Comparison of ENCODE assay signal across 8 mouse cellular contexts in genomic region chr2:164910360-164911061, GRCm38 (mm10). TPM values are rescaled to one million over a fixed set of nuclear protein-coding genes. Genes with fewer than 3 reads are reported as not detected.
A peak's percentile ranks its signal among the peaks of the same experiment; 100 is the strongest.
DNase-seq lines count a peak whose midpoint lies in the region; ATAC-seq and TF ChIP-seq lines count a peak whose summit lies in the region.

No protein-coding gene starts in this region.

- peaks cover 14% of the 10 kb centered on the region for H3K4me1 ChIP-seq in kidney, embryonic 14.5 days (ENCODE audit: control insufficient read depth, insufficient read depth, low read length)
- H3K4me1 ChIP-seq in bone marrow macrophage, adult 2 months (ENCODE audit: control insufficient read depth, insufficient read depth, low read length): peaks cover 22% of the 10 kb centered on the region
- peaks cover 14% of the 10 kb centered on the region for H3K4me1 ChIP-seq in forebrain, embryonic 14.5 days (ENCODE audit: control insufficient read depth, insufficient read depth, low read length)
- peaks cover 12% of the 10 kb centered on the region for H3K4me1 ChIP-seq in liver, adult 2 months (ENCODE audit: control insufficient read depth, insufficient read depth, low read length)
- H3K4me1 ChIP-seq in stomach, embryonic 16.5 days (ENCODE audit: control insufficient read depth, insufficient read depth, low read length): peaks cover 19% of the 10 kb centered on the region

- no peak for TF ChIP-seq POLR2A in bone marrow macrophage, adult 2 months (IDR thresholded peaks at IDR 0.05; ENCODE audit: borderline replicate concordance, low read depth, low read length)
- no peak for TF ChIP-seq POLR2A in liver, adult 2 months (IDR thresholded peaks at IDR 0.05; ENCODE audit: extremely low read depth, insufficient read depth, low read length)

- whole genome bisulfite sequencing in kidney, embryonic 14.5 days: 5% methylated on average over 37 of the region's 37 CpGs
- WGBS in forebrain, embryonic 14.5 days: 5% methylated on average over 37 of the region's 37 CpGs
- 3% methylated on average over 37 of the region's 37 CpGs for WGBS in liver, adult 2 months
- WGBS in stomach, embryonic 16.5 days: 5% methylated on average over 37 of the region's 37 CpGs

- peak overlapping the region; percentile 81 for H3K4me2 ChIP-seq in kidney, embryonic 14.5 days (replicated peaks; ENCODE audit: low read depth, low read length)
- peak overlapping the region; percentile 87 for H3K4me2 ChIP-seq in forebrain, embryonic 14.5 days (ENCODE audit: low read length)
- H3K4me2 ChIP-seq in stomach, embryonic 16.5 days (ENCODE audit: low read depth, low read length): peak overlapping the region; percentile 74

- no peak for ATAC-seq in kidney, embryonic 14.5 days (ENCODE audit: low FRiP score, low TSS enrichment)
- peak; percentile 9 for ATAC-seq in forebrain, embryonic 14.5 days
- ATAC-seq in stomach, embryonic 16.5 days (ENCODE audit: insufficient read depth, low FRiP score): peak; percentile 1; the same call in 1 of the 2 replicates

- H3K27ac ChIP-seq in kidney, embryonic 14.5 days (ENCODE audit: low read depth, low read length): peak overlapping the region; percentile 95
- peak overlapping the region; percentile 55 for H3K27ac ChIP-seq in bone marrow macrophage, adult 2 months (ENCODE audit: insufficient read depth, low read depth, low read length)
- H3K27ac ChIP-seq in forebrain, embryonic 14.5 days (ENCODE audit: low read depth, low read length): peak overlapping the region; percentile 99
- peak overlapping the region; percentile 61 for H3K27ac ChIP-seq in liver, adult 2 months (replicated peaks; ENCODE audit: insufficient read depth, low read depth, low read length)
- peak overlapping the region; percentile 99 for H3K27ac ChIP-seq in stomach, embryonic 16.5 days (ENCODE audit: low read length)

- DNase-seq in kidney, postnatal 36 days: no peak
- DNase-seq in forebrain, embryonic 14.5 days (ENCODE audit: low spot score): no peak
- no peak for DNase-seq in liver, adult 2 months (ENCODE audit: extremely low read depth, low read depth, low spot score)
- no peak for DNase-seq in right cerebral cortex, postnatal 14 days
- DNase-seq in right cerebral cortex, adult 2 months (ENCODE audit: low spot score in 2 of 2): no peak

- peaks cover 6% of the 10 kb centered on the region for H3K9me3 ChIP-seq in kidney, embryonic 14.5 days (ENCODE audit: control insufficient read depth, low read length)
- H3K9me3 ChIP-seq in forebrain, embryonic 14.5 days (replicated peaks; ENCODE audit: control insufficient read depth, low read length): 0 out of 2 replicates have a peak, but pooled peaks cover 4% of the 10 kb centered on the region
- 0 out of 2 replicates have a peak, but pooled peaks cover 4% of the 10 kb centered on the region for H3K9me3 ChIP-seq in stomach, embryonic 16.5 days (replicated peaks; ENCODE audit: control insufficient read depth, low read length)

- H3K9ac ChIP-seq in kidney, embryonic 14.5 days (ENCODE audit: low read depth, low read length): peak overlapping the region; percentile 96
- H3K9ac ChIP-seq in forebrain, embryonic 14.5 days (ENCODE audit: low read length): peak overlapping the region; percentile 96
- peak overlapping the region; percentile 94 for H3K9ac ChIP-seq in liver, adult 2 months (ENCODE audit: low read depth, low read length)
- peak overlapping the region; percentile 91 for H3K9ac ChIP-seq in stomach, embryonic 16.5 days (ENCODE audit: low read length)

- H3K36me3 ChIP-seq in kidney, embryonic 14.5 days (ENCODE audit: control insufficient read depth, insufficient read depth, low read length): peaks cover 39% of the 10 kb centered on the region
- H3K36me3 ChIP-seq in forebrain, embryonic 14.5 days (ENCODE audit: control insufficient read depth, insufficient read depth, low read length): peaks cover 42% of the 10 kb centered on the region
- peaks cover 25% of the 10 kb centered on the region for H3K36me3 ChIP-seq in liver, adult 2 months (ENCODE audit: control insufficient read depth, insufficient read depth, low read length)
- peaks cover 35% of the 10 kb centered on the region for H3K36me3 ChIP-seq in stomach, embryonic 16.5 days (ENCODE audit: control insufficient read depth, insufficient read depth, low read length)

- no peak for TF ChIP-seq CTCF in bone marrow macrophage, adult 2 months (IDR thresholded peaks at IDR 0.05; ENCODE audit: low read depth, low read length)
- no peak for TF ChIP-seq CTCF in liver, adult 2 months (IDR thresholded peaks at IDR 0.05; ENCODE audit: low read depth, low read length)

- no peaks in the 10 kb centered on the region for H3K27me3 ChIP-seq in kidney, embryonic 14.5 days (ENCODE audit: control insufficient read depth, insufficient read depth, low read length)
- H3K27me3 ChIP-seq in forebrain, embryonic 14.5 days (replicated peaks; ENCODE audit: control insufficient read depth, insufficient read depth, low read length): no peaks in the 10 kb centered on the region
- H3K27me3 ChIP-seq in liver, adult 2 months (ENCODE audit: control insufficient read depth, insufficient read depth, low read length): no peaks in the 10 kb centered on the region
- H3K27me3 ChIP-seq in stomach, embryonic 16.5 days (ENCODE audit: control insufficient read depth, insufficient read depth, low read length): no peaks in the 10 kb centered on the region

- peaks cover 5% of the 10 kb centered on the region; the same call in 1 of the 2 replicates for H3K79me2 ChIP-seq in liver, adult 2 months (ENCODE audit: control insufficient read depth, insufficient read depth, low read length)

- peak overlapping the region; percentile 83 for H3K4me3 ChIP-seq in kidney, embryonic 14.5 days (ENCODE audit: low read length)
- peak overlapping the region; percentile 95 for H3K4me3 ChIP-seq in bone marrow macrophage, adult 2 months (ENCODE audit: insufficient read depth, low read length)
- H3K4me3 ChIP-seq in forebrain, embryonic 14.5 days (ENCODE audit: low read depth, low read length): peak overlapping the region; percentile 81
- peak overlapping the region; percentile 74 for H3K4me3 ChIP-seq in liver, adult 2 months (ENCODE audit: insufficient read depth, low read depth, low read length)
- peak overlapping the region; percentile 71 for H3K4me3 ChIP-seq in stomach, embryonic 16.5 days (replicated peaks; ENCODE audit: low read length)

RNA-seq across cellular contexts. Expression of gene Zfp335, which starts 1.0 kb away (rescaled TPM):
- polyA plus RNA-seq in kidney, embryonic 14.5 days (2014; fragmentation: Nextera tagmentation; extraction: Ambion mirVana): 10.7 and 13.8 TPM in 2 replicates
- 14.0 and 14.5 TPM in 2 replicates for polyA plus RNA-seq in bone marrow macrophage, adult 2 months (2012; ENCODE audit: insufficient read depth, insufficient read length, missing spikeins)
- 8.9 and 13.4 TPM in 2 replicates for polyA plus RNA-seq in forebrain, embryonic 14.5 days (2014; fragmentation: Nextera tagmentation; extraction: Ambion mirVana)
- total RNA-seq in liver, adult 2 months (2014; rRNA removed): 2.4 and 4.0 TPM in 2 replicates
- 13.5 and 18.9 TPM in 2 replicates for polyA plus RNA-seq in liver, adult 2 months (2012; rRNA removed)
- 11.3 and 12.4 TPM in 2 replicates for polyA plus RNA-seq in stomach, embryonic 16.5 days (2015; fragmentation: Nextera tagmentation; extraction: Ambion mirVana)

RNA-seq across cellular contexts. Expression of gene Mmp9, which starts 30.1 kb away (rescaled TPM):
- polyA plus RNA-seq in kidney, embryonic 14.5 days (2014; fragmentation: Nextera tagmentation; extraction: Ambion mirVana): 0.76 and 1.4 TPM in 2 replicates
- polyA plus RNA-seq in bone marrow macrophage, adult 2 months (2012; ENCODE audit: insufficient read depth, insufficient read length, missing spikeins): 0.70 and 1.4 TPM in 2 replicates
- 12.8 and 15.5 TPM in 2 replicates for polyA plus RNA-seq in forebrain, embryonic 14.5 days (2014; fragmentation: Nextera tagmentation; extraction: Ambion mirVana)
- total RNA-seq in liver, adult 2 months (2014; rRNA removed): 0.20 and 0.65 TPM in 2 replicates
- polyA plus RNA-seq in liver, adult 2 months (2012; rRNA removed): 0.55 and 0.70 TPM in 2 replicates
- polyA plus RNA-seq in stomach, embryonic 16.5 days (2015; fragmentation: Nextera tagmentation; extraction: Ambion mirVana): 5.4 and 5.5 TPM in 2 replicates

RNA-seq across cellular contexts. Expression of gene Pcif1, which starts 31.4 kb away (rescaled TPM):
- 68.9 and 72.9 TPM in 2 replicates for polyA plus RNA-seq in kidney, embryonic 14.5 days (2014; fragmentation: Nextera tagmentation; extraction: Ambion mirVana)
- polyA plus RNA-seq in bone marrow macrophage, adult 2 months (2012; ENCODE audit: insufficient read depth, insufficient read length, missing spikeins): 27.1 and 27.6 TPM in 2 replicates
- polyA plus RNA-seq in forebrain, embryonic 14.5 days (2014; fragmentation: Nextera tagmentation; extraction: Ambion mirVana): 83.9 and 85.1 TPM in 2 replicates
- 9.1 and 12.9 TPM in 2 replicates for total RNA-seq in liver, adult 2 months (2014; rRNA removed)
- polyA plus RNA-seq in liver, adult 2 months (2012; rRNA removed): 20.2 and 21.3 TPM in 2 replicates
- polyA plus RNA-seq in stomach, embryonic 16.5 days (2015; fragmentation: Nextera tagmentation; extraction: Ambion mirVana): 58.6 and 69.6 TPM in 2 replicates

RNA-seq across cellular contexts. Expression of gene Slc12a5, which starts 50.1 kb away (rescaled TPM):
- 1.5 and 1.6 TPM in 2 replicates for polyA plus RNA-seq in kidney, embryonic 14.5 days (2014; fragmentation: Nextera tagmentation; extraction: Ambion mirVana)
- not detected in 2 replicates for polyA plus RNA-seq in bone marrow macrophage, adult 2 months (2012; ENCODE audit: insufficient read depth, insufficient read length, missing spikeins)
- 15.1 and 17.7 TPM in 2 replicates for polyA plus RNA-seq in forebrain, embryonic 14.5 days (2014; fragmentation: Nextera tagmentation; extraction: Ambion mirVana)
- 0.46 and 0.54 TPM in 2 replicates for total RNA-seq in liver, adult 2 months (2014; rRNA removed)
- 0.85 and 1.1 TPM in 2 replicates for polyA plus RNA-seq in liver, adult 2 months (2012; rRNA removed)
- polyA plus RNA-seq in stomach, embryonic 16.5 days (2015; fragmentation: Nextera tagmentation; extraction: Ambion mirVana): 0.26 and 0.46 TPM in 2 replicates

RNA-seq across cellular contexts. Expression of gene Pltp, which starts 53.0 kb away (rescaled TPM):
- polyA plus RNA-seq in kidney, embryonic 14.5 days (2014; fragmentation: Nextera tagmentation; extraction: Ambion mirVana): 25.7 and 34.6 TPM in 2 replicates
- 1,260 and 1,371 TPM in 2 replicates for polyA plus RNA-seq in bone marrow macrophage, adult 2 months (2012; ENCODE audit: insufficient read depth, insufficient read length, missing spikeins)
- polyA plus RNA-seq in forebrain, embryonic 14.5 days (2014; fragmentation: Nextera tagmentation; extraction: Ambion mirVana): 58.4 and 80.3 TPM in 2 replicates
- 21.7 and 22.1 TPM in 2 replicates for total RNA-seq in liver, adult 2 months (2014; rRNA removed)
- polyA plus RNA-seq in liver, adult 2 months (2012; rRNA removed): 49.7 and 92.8 TPM in 2 replicates
- 60.1 and 76.5 TPM in 2 replicates for polyA plus RNA-seq in stomach, embryonic 16.5 days (2015; fragmentation: Nextera tagmentation; extraction: Ambion mirVana)
